Mouse (Mus musculus) kidney, embryonic 16.5 days (tissue): ENCODE measurements around the gene Gusb. TPM values are rescaled to one million over a fixed set of nuclear protein-coding genes. Genes with fewer than 3 reads are reported as not detected.

Experiments
- ATAC-seq: fragments of 200-750 bp; cut with Nextera tagmentation; 2 replicates; pipeline ENCODE4 v1.8.0; 2017; ENCODE audit warnings: moderate TSS enrichment; ENCODE audit not compliant: low FRiP score, low TSS enrichment
- H3K27ac ChIP-seq: fragments of 300-500 bp; sonication (generic); 2 replicates; pipeline ENCODE4 v1.5.1; 2014; ENCODE audit warnings: low read length
- H3K27me3 ChIP-seq: fragments of 300-500 bp; sonication (generic); 2 replicates; pipeline ENCODE4 v1.6.1; 2014; ENCODE audit warnings: low read length, control low read depth, mixed read lengths; ENCODE audit not compliant: insufficient read depth
- H3K36me3 ChIP-seq: fragments of 300-500 bp; sonication (generic); 2 replicates; pipeline ENCODE4 v1.6.1; 2014; ENCODE audit warnings: low read length, control low read depth, mixed read lengths; ENCODE audit not compliant: insufficient read depth
- H3K4me1 ChIP-seq: fragments of 300-500 bp; sonication (generic); 2 replicates; pipeline ENCODE4 v1.6.1; 2014; ENCODE audit warnings: low read length, control low read depth, mixed read lengths; ENCODE audit not compliant: insufficient read depth
- H3K4me2 ChIP-seq: fragments of 300-500 bp; sonication (generic); replicated peaks from 2 replicates; pipeline ENCODE4 v1.6.1; 2014; ENCODE audit warnings: low read depth, low read length
- H3K4me3 ChIP-seq: fragments of 300-500 bp; sonication (generic); 2 replicates; pipeline ENCODE4 v1.5.1; 2014; ENCODE audit warnings: mild to moderate bottlenecking, low read length
- H3K9ac ChIP-seq: fragments of 300-500 bp; sonication (generic); replicated peaks from 2 replicates; pipeline ENCODE4 v1.6.1; 2014; ENCODE audit warnings: low read length
- H3K9me3 ChIP-seq: fragments of 300-500 bp; sonication (generic); 2 replicates; pipeline ENCODE4 v1.6.1; 2016; ENCODE audit warnings: low read length, control low read depth
- WGBS: fragments of 180-500 bp; shearing (Covaris S2); extraction: QIAGEN DNeasy Blood & Tissue Kit; methylation state at CpG from one replicate; pipeline ENCODE4 v1.1.7; 2014; 5-methylcytosine and 5-hydroxymethylcytosine counted together
- polyA plus RNA-seq: library from polyadenylated mRNA; unstranded; fragments of >200 nt; fragmentation: Nextera tagmentation; extraction: Ambion mirVana; gene quantifications from 2 replicates; pipeline ENCODE4 v1.2.1, GENCODE M21; 2015

Gusb gene
- polyA plus RNA-seq, 1 experiment from 2014 or later: 55.0 TPM

- Histone ChIP-seq H3K4me1 (no peaks in the 10 kb centered on the region; the same call in none of the 2 replicates), H3K27ac (no peak overlapping the region), H3K4me2 (no peak overlapping the region), H3K36me3 (peaks cover 20% of the 10 kb centered on the region), H3K27me3 (no peaks in the 10 kb centered on the region), H3K9me3 (peaks cover 34% of the 10 kb centered on the region), H3K9ac (no peak overlapping the region), H3K4me3 (no peak overlapping the region)
- no peak for ATAC-seq
- WGBS: 80% methylated on average over 6 of the region's 6 CpGs
Observed at GRCm38 (mm10) chr5:130008034-130008590, 5.3 kb upstream of the Gusb start.

- H3K4me2 ChIP-seq: no peak overlapping the region
- no peak overlapping the region for H3K9ac ChIP-seq
- H3K36me3 ChIP-seq: peaks cover 20% of the 10 kb centered on the region
- no peaks in the 10 kb centered on the region for H3K27me3 ChIP-seq
- H3K4me3 ChIP-seq: no peak overlapping the region
- no peak overlapping the region for H3K27ac ChIP-seq
- no peaks in the 10 kb centered on the region; the same call in none of the 2 replicates for H3K4me1 ChIP-seq
- WGBS: 91% methylated on average over 1 of the region's 1 CpGs
- ATAC-seq: no peak
- peaks cover 34% of the 10 kb centered on the region for H3K9me3 ChIP-seq
Observed at GRCm38 (mm10) chr5:130007344-130007743, 4.5 kb upstream of the Gusb start.

DNA sequence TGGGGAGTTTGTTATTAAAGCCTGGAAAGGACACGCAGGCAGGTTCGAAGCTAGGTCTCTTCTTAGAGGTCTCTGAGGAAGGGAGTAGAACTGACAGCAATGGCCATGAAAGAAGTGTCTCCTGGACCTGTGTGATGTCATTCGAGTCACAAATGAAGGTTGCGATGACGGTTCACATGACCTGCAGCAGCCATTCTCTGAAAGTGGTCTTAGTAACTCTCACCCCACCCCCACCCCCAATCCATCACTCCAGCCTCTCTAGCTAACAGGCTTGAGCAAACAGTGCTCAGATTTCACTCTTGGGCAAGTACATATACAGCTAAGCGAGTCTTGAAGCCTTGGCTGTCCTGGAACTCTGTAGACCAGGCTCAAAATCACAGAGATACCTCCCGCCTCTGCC lies 380 bp upstream of the Gusb start:
- WGBS: 38% methylated on average over 7 of the region's 7 CpGs
- Histone ChIP-seq H3K27me3 (no peaks in the 10 kb centered on the region), H3K9ac (peak overlapping the region; percentile 78), H3K4me2 (peak overlapping the region; percentile 72), H3K4me3 (peak overlapping the region; percentile 69), H3K4me1 (peaks cover 7% of the 10 kb centered on the region), H3K9me3 (peaks cover 24% of the 10 kb centered on the region), H3K36me3 (0 out of 2 replicates have a peak, but pooled peaks cover 5% of the 10 kb centered on the region), H3K27ac (peak overlapping the region; percentile 76)
- ATAC-seq: peak; percentile 18; the same call in 1 of the 2 replicates

DNA sequence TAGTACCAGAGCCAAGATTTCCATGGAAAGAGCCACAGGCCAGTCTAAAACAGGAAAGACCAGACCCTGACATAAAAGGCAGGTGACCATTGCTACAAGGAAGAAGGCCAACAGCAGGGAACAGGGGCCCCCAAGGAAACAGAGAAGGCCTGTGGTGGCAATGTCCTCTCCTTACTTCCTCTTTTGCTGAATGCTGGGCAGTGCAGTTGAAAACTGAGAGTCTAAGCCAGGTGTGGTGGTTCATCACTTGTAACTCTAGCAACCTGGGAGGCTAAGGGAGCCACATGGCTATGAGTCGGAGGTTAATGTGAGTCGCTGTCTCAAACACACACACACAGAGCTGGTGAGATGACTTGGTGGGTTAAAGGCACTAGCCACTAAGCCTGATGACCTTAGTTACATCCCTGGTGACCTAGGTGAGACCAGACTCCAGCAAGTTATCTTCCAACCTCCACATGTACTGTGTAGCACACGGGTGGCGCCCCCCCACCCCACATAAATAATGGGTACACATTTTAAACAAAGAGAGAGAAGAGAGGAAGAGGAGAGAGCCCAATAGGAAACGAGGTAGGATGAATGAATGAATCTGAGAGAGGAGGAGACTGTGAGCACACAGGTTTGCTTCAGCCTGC lies 1.4 kb downstream of the Gusb start:
- H3K4me1 ChIP-seq: peaks cover 7% of the 10 kb centered on the region
- 40% methylated on average over 5 of the region's 5 CpGs for WGBS
- no peaks in the 10 kb centered on the region for H3K27me3 ChIP-seq
- H3K27ac ChIP-seq: no peak overlapping the region
- H3K9ac ChIP-seq: peak overlapping the region; percentile 78; the same call in 1 of the 2 replicates
- H3K36me3 ChIP-seq: peaks cover 5% of the 10 kb centered on the region; the same call in 1 of the 2 replicates
- H3K4me3 ChIP-seq: peak overlapping the region; percentile 69
- H3K4me2 ChIP-seq: peak overlapping the region; percentile 72
- no peak for ATAC-seq
- peaks cover 21% of the 10 kb centered on the region for H3K9me3 ChIP-seq

DNA sequence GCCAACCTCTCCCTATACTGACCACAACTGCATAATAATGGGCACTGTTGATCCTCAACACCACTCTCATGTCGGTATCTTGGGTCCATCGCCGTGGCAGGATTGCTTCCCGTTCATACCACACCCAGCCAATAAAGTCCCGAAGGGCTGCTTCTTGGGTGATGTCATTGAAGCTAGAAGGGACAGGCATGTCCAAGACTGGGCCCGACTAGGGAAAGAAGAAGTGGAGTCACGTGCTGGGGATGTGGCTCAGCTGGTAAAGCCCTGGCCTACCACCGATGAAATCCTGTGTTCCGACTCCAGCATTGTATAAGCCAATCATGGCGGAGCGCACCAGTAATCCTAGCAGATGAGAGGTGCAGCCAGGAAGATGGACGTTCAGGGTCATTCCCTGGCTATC lies 2.1 kb downstream of the Gusb start:
- Histone ChIP-seq H3K27me3 (no peaks in the 10 kb centered on the region), H3K4me1 (peaks cover 7% of the 10 kb centered on the region), H3K27ac (no peak overlapping the region), H3K4me2 (no peak overlapping the region), H3K4me3 (no peak overlapping the region), H3K9ac (no peak overlapping the region), H3K9me3 (peaks cover 16% of the 10 kb centered on the region), H3K36me3 (peaks cover 9% of the 10 kb centered on the region)
- ATAC-seq: no peak
- 90% methylated on average over 12 of the region's 12 CpGs for WGBS

GRCm38 (mm10) chr5:129999097-129999496 lies 3.8 kb downstream of the Gusb start:
- H3K4me1 ChIP-seq: peaks cover 7% of the 10 kb centered on the region
- H3K27ac ChIP-seq: no peak overlapping the region
- no peak overlapping the region for H3K4me3 ChIP-seq
- 25% methylated on average over 4 of the region's 4 CpGs for WGBS
- no peak for ATAC-seq
- peaks cover 3% of the 10 kb centered on the region for H3K9me3 ChIP-seq
- H3K9ac ChIP-seq: no peak overlapping the region
- peaks cover 4% of the 10 kb centered on the region for H3K36me3 ChIP-seq
- no peak overlapping the region for H3K4me2 ChIP-seq
- no peaks in the 10 kb centered on the region for H3K27me3 ChIP-seq

- Histone ChIP-seq H3K9ac (no peak overlapping the region), H3K4me2 (no peak overlapping the region), H3K36me3 (peaks cover 12% of the 10 kb centered on the region), H3K27ac (no peak overlapping the region), H3K4me3 (no peak overlapping the region), H3K27me3 (no peaks in the 10 kb centered on the region), H3K4me1 (0 out of 2 replicates have a peak, but pooled peaks cover 7% of the 10 kb centered on the region), H3K9me3 (no peaks in the 10 kb centered on the region)
- WGBS: 74% methylated on average over 19 of the region's 19 CpGs
- no peak for ATAC-seq
Observed at GRCm38 (mm10) chr5:129997700-129998099, 5.1 kb downstream of the Gusb start.

GRCm38 (mm10) chr5:129994989-129995388 lies 7.9 kb downstream of the Gusb start:
- Histone ChIP-seq H3K4me1 (no peaks in the 10 kb centered on the region), H3K4me2 (no peak overlapping the region), H3K27me3 (no peaks in the 10 kb centered on the region), H3K36me3 (peaks cover 12% of the 10 kb centered on the region), H3K4me3 (no peak overlapping the region), H3K9ac (no peak overlapping the region), H3K9me3 (no peaks in the 10 kb centered on the region), H3K27ac (no peak overlapping the region)
- no peak for ATAC-seq
- WGBS: 90% methylated on average over 7 of the region's 7 CpGs

DNA sequence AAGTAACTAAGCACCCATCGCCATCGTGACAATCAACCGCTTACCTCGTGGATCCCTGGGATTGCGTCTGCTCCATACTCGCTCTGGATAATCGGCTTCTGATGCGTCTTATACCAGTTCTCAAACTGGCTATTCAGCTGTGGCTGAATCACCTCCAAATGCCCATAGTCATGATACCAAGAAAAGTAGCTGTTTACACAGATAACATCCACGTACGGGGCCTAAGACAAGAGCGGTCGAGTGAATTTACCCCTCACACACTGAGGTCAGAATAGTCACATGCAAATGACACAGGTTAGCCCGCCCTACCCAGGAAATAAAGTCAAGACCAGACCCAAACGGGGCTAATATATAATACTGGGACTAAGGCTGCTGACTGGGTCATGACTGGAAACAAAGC lies 9.5 kb downstream of the Gusb start:
- H3K4me3 ChIP-seq: no peak overlapping the region
- H3K36me3 ChIP-seq: peaks cover 12% of the 10 kb centered on the region
- WGBS: 90% methylated on average over 14 of the region's 14 CpGs
- no peaks in the 10 kb centered on the region for H3K4me1 ChIP-seq
- H3K27ac ChIP-seq: no peak overlapping the region
- no peak for ATAC-seq
- no peak overlapping the region for H3K9ac ChIP-seq
- no peaks in the 10 kb centered on the region for H3K27me3 ChIP-seq
- H3K4me2 ChIP-seq: no peak overlapping the region
- no peaks in the 10 kb centered on the region for H3K9me3 ChIP-seq

GRCm38 (mm10) chr5:129991898-129992297 lies 11.0 kb downstream of the Gusb start:
- no peak overlapping the region for H3K4me2 ChIP-seq
- H3K27me3 ChIP-seq: no peaks in the 10 kb centered on the region
- no peak; the same call in 1 of the 2 replicates for ATAC-seq
- no peak overlapping the region for H3K4me3 ChIP-seq
- WGBS: 92% methylated on average over 5 of the region's 5 CpGs
- H3K9me3 ChIP-seq: no peaks in the 10 kb centered on the region
- H3K27ac ChIP-seq: no peak overlapping the region
- no peaks in the 10 kb centered on the region for H3K4me1 ChIP-seq
- no peak overlapping the region for H3K9ac ChIP-seq
- H3K36me3 ChIP-seq: peaks cover 16% of the 10 kb centered on the region
